8 mouse cellular contexts compared by ENCODE assay signal in genomic region chr10:19935295-19935623, GRCm38 (mm10). TPM values are rescaled to one million over a fixed set of nuclear protein-coding genes. Genes with fewer than 3 reads are reported as not detected.
A peak's percentile ranks its signal among the peaks of the same experiment; 100 is the strongest.
DNase-seq lines count a peak whose midpoint lies in the region; ATAC-seq and TF ChIP-seq lines count a peak whose summit lies in the region.

No protein-coding gene starts in this region.

- H3K27ac ChIP-seq in forebrain, embryonic 10.5 days, result no peak overlapping the region
- H3K27ac ChIP-seq in limb, embryonic 11.5 days (replicated peaks; ENCODE audit: low read depth, low read length), result no peak overlapping the region
- H3K27ac ChIP-seq in olfactory bulb, adult 2 months (ENCODE audit: insufficient read depth, low read depth, low read length), result no peak overlapping the region

- ATAC-seq in limb, embryonic 11.5 days (ENCODE audit: insufficient number of reproducible peaks, low FRiP score, low TSS enrichment, low read depth), result no peak

- no peaks in the 10 kb centered on the region for H3K9me3 ChIP-seq in forebrain, embryonic 10.5 days
- no peaks in the 10 kb centered on the region for H3K9me3 ChIP-seq in limb, embryonic 11.5 days (ENCODE audit: control insufficient read depth, low read length)

- peak overlapping the region; percentile 85 for H3K4me2 ChIP-seq in limb, embryonic 11.5 days (ENCODE audit: low read depth, severe bottlenecking)

- TF ChIP-seq POLR2A in olfactory bulb, adult 2 months (IDR thresholded peaks at IDR 0.05; ENCODE audit: insufficient read depth, low read depth, low read length), result no peak

- no peaks in the 10 kb centered on the region for H3K36me3 ChIP-seq in forebrain, embryonic 10.5 days (replicated peaks)
- H3K36me3 ChIP-seq in limb, embryonic 11.5 days (ENCODE audit: control insufficient read depth, insufficient read depth, low read length), result no peaks in the 10 kb centered on the region

- peaks cover 63% of the 10 kb centered on the region for H3K27me3 ChIP-seq in forebrain, embryonic 10.5 days (ENCODE audit: poor library complexity, severe bottlenecking)
- H3K27me3 ChIP-seq in limb, embryonic 11.5 days (ENCODE audit: control insufficient read depth, insufficient read depth, low read length), result 0 out of 2 replicates have a peak, but pooled peaks cover 7% of the 10 kb centered on the region

- peaks cover 40% of the 10 kb centered on the region for H3K4me1 ChIP-seq in forebrain, embryonic 10.5 days
- H3K4me1 ChIP-seq in limb, embryonic 11.5 days (ENCODE audit: control insufficient read depth, insufficient read depth, low read length), result peaks cover 5% of the 10 kb centered on the region; the same call in 1 of the 2 replicates
- peaks cover 14% of the 10 kb centered on the region for H3K4me1 ChIP-seq in olfactory bulb, adult 2 months (ENCODE audit: control insufficient read depth, insufficient read depth, low read length)

- H3K9ac ChIP-seq in limb, embryonic 11.5 days (ENCODE audit: low read length), result no peak overlapping the region

- peak overlapping the region; percentile 78 for H3K4me3 ChIP-seq in forebrain, embryonic 10.5 days
- H3K4me3 ChIP-seq in limb, embryonic 11.5 days (ENCODE audit: low read depth, low read length), result peak overlapping the region; percentile 64
- H3K4me3 ChIP-seq in olfactory bulb, adult 2 months (ENCODE audit: insufficient read depth, low read depth, low read length), result peak overlapping the region; percentile 93

- 3% methylated on average over 10 of the region's 10 CpGs for WGBS in forebrain, embryonic 10.5 days
- 6% methylated on average over 10 of the region's 10 CpGs for WGBS in limb, embryonic 11.5 days
- WGBS in olfactory bulb, adult 2 months, result 20% methylated on average over 10 of the region's 10 CpGs

- peak; percentile 38 for DNase-seq in cerebellum, adult 9-10 months
- no peak for DNase-seq in cerebellum, adult 9-11 months
- peak; percentile 41 for DNase-seq in 416B (ENCODE audit: low read depth)
- DNase-seq in forebrain, embryonic 10.5 days (ENCODE audit: extremely low spot score, low spot score), result no peak
- DNase-seq in limb, embryonic 11.5 days (ENCODE audit: low spot score), result no peak
- DNase-seq in right cerebral cortex, postnatal 4 days, result no peak
- DNase-seq in spleen, postnatal 10 days (ENCODE audit: low spot score in 2 of 2), result no peak

- no peak for TF ChIP-seq CTCF in olfactory bulb, adult 2 months (IDR thresholded peaks at IDR 0.05; ENCODE audit: insufficient read depth, low read depth, low read length)

RNA-seq across cellular contexts. Expression of gene Map3k5, which starts 1.0 kb away (rescaled TPM):
- 0.32 and 0.42 TPM in 2 replicates for polyA plus RNA-seq in forebrain, embryonic 10.5 days (2016; fragmentation: Nextera tagmentation; extraction: Ambion mirVana)
- 0.99 and 1.1 TPM in 2 replicates for polyA plus RNA-seq in limb, embryonic 11.5 days (2014; fragmentation: Nextera tagmentation; extraction: Ambion mirVana)
- polyA plus RNA-seq in olfactory bulb, adult 2 months (2012; ENCODE audit: insufficient read depth, insufficient read length, low replicate concordance, missing spikeins), result not detected in 2 replicates

RNA-seq across cellular contexts. Expression of gene Pex7, which starts 27.8 kb away (rescaled TPM):
- polyA plus RNA-seq in forebrain, embryonic 10.5 days (2016; fragmentation: Nextera tagmentation; extraction: Ambion mirVana), result 25.5 and 28.9 TPM in 2 replicates
- polyA plus RNA-seq in limb, embryonic 11.5 days (2014; fragmentation: Nextera tagmentation; extraction: Ambion mirVana), result 18.0 and 23.3 TPM in 2 replicates
- polyA plus RNA-seq in olfactory bulb, adult 2 months (2012; ENCODE audit: insufficient read depth, insufficient read length, low replicate concordance, missing spikeins), result not detected in 2 replicates

Comparison
In these comparisons a context has a peak if more than half of its experiments do, and no peak if none do; other contexts are left out.
1. DNase-seq: peak in cerebellum, adult 9-10 months (single experiment) and 416B (single experiment); none in cerebellum, adult 9-11 months (single experiment), forebrain, embryonic 10.5 days (single experiment), limb, embryonic 11.5 days (single experiment), right cerebral cortex, postnatal 4 days (single experiment) and spleen, postnatal 10 days (0 of 2).
2. Peak in every context shown above with its lines, with median percentiles within 50 percentile points of each other: H3K4me3 ChIP-seq.